Mouse (Mus musculus) liver, embryonic 13.5 days (tissue): Measurements from ENCODE around the gene Mdga2. TPM values are rescaled to one million over a fixed set of nuclear protein-coding genes. Genes with fewer than 3 reads are reported as not detected.

Experiments
- ATAC-seq: fragments of 200-750 bp; cut with Nextera tagmentation; 2 replicates; pipeline ENCODE4 v1.8.0; 2017; ENCODE audit warnings: low read depth, mild to moderate bottlenecking, moderate number of reproducible peaks, moderate library complexity
- DNase-seq: peaks from one replicate; pipeline ENCODE4 v3.0.0; 2022
- H3K27ac ChIP-seq: fragments of 300-500 bp; sonication (generic); 2 replicates; pipeline ENCODE4 v1.5.1; 2015; ENCODE audit warnings: moderate library complexity, mild to moderate bottlenecking, inconsistent platforms
- H3K27me3 ChIP-seq: fragments of 300-500 bp; sonication (generic); 2 replicates; pipeline ENCODE4 v1.6.1; 2015; ENCODE audit warnings: mild to moderate bottlenecking, inconsistent platforms
- H3K36me3 ChIP-seq: fragments of 300-500 bp; sonication (generic); 2 replicates; pipeline ENCODE4 v1.6.1; 2015; ENCODE audit warnings: mild to moderate bottlenecking, inconsistent platforms
- H3K4me1 ChIP-seq: fragments of 300-500 bp; sonication (generic); replicated peaks from 2 replicates; pipeline ENCODE4 v1.6.1; 2015; ENCODE audit warnings: inconsistent platforms
- H3K4me2 ChIP-seq: fragments of 300-500 bp; sonication (generic); 2 replicates; pipeline ENCODE4 v1.6.1; 2015; ENCODE audit warnings: inconsistent platforms, mild to moderate bottlenecking, moderate library complexity
- H3K4me3 ChIP-seq: fragments of 300-500 bp; sonication (generic); replicated peaks from 2 replicates; pipeline ENCODE4 v1.5.1; 2015; ENCODE audit warnings: mild to moderate bottlenecking, inconsistent platforms
- H3K9ac ChIP-seq: fragments of 300-500 bp; sonication (generic); 2 replicates; pipeline ENCODE4 v1.6.1; 2015; ENCODE audit warnings: mild to moderate bottlenecking, inconsistent platforms
- H3K9me3 ChIP-seq: fragments of 300-500 bp; sonication (generic); replicated peaks from 2 replicates; pipeline ENCODE4 v1.6.1; 2016; ENCODE audit warnings: inconsistent platforms
- WGBS: fragments of 180-500 bp; shearing (Covaris S2); methylation state at CpG from one replicate; pipeline ENCODE4 v1.1.7; 2015; ENCODE audit not compliant: insufficient replicate concordance; 5-methylcytosine and 5-hydroxymethylcytosine counted together
- polyA plus RNA-seq: library from polyadenylated mRNA; unstranded; fragments of >200 nt; fragmentation: Nextera tagmentation; extraction: Ambion mirVana; gene quantifications from 2 replicates; pipeline ENCODE4 v1.2.1, GENCODE M21; 2015

The Mdga2 gene
- polyA plus RNA-seq, 1 experiment from 2014 or later, result 0.03 TPM

- no peak overlapping the region for H3K4me3 ChIP-seq
- no peaks in the 10 kb centered on the region for H3K9me3 ChIP-seq
- H3K4me1 ChIP-seq, result no peaks in the 10 kb centered on the region
- H3K27ac ChIP-seq, result no peak overlapping the region
- no peak for DNase-seq
- ATAC-seq, result no peak
- 59% methylated on average over 3 of the region's 3 CpGs for WGBS
- no peaks in the 10 kb centered on the region for H3K36me3 ChIP-seq
- no peak overlapping the region for H3K4me2 ChIP-seq
- H3K9ac ChIP-seq, result no peak overlapping the region
- H3K27me3 ChIP-seq, result no peaks in the 10 kb centered on the region
Measured at GRCm38 (mm10) chr12:67141605-67142004, 80.7 kb downstream of the Mdga2 start.

- H3K4me3 ChIP-seq, result no peak overlapping the region
- no peak for DNase-seq
- WGBS, result 70% methylated on average over 3 of the region's 3 CpGs
- no peaks in the 10 kb centered on the region for H3K4me1 ChIP-seq
- H3K9ac ChIP-seq, result no peak overlapping the region
- no peaks in the 10 kb centered on the region for H3K27me3 ChIP-seq
- ATAC-seq, result no peak
- no peak overlapping the region for H3K27ac ChIP-seq
- H3K9me3 ChIP-seq, result no peaks in the 10 kb centered on the region
- H3K36me3 ChIP-seq, result no peaks in the 10 kb centered on the region
- H3K4me2 ChIP-seq, result no peak overlapping the region
Measured at GRCm38 (mm10) chr12:67140131-67140530, 82.2 kb downstream of the Mdga2 start.

GRCm38 (mm10) chr12:67127457-67127856 is 94.9 kb downstream of the Mdga2 start:
- DNase-seq (no peak), ATAC-seq (no peak)
- H3K4me2 ChIP-seq, result no peak overlapping the region
- H3K27me3 ChIP-seq, result no peaks in the 10 kb centered on the region
- H3K4me1 ChIP-seq, result no peaks in the 10 kb centered on the region
- H3K9me3 ChIP-seq, result no peaks in the 10 kb centered on the region
- no peak overlapping the region for H3K9ac ChIP-seq
- H3K36me3 ChIP-seq, result no peaks in the 10 kb centered on the region
- H3K4me3 ChIP-seq, result no peak overlapping the region
- H3K27ac ChIP-seq, result no peak overlapping the region
- WGBS, result 64% methylated on average over 2 of the region's 2 CpGs

GRCm38 (mm10) chr12:67123874-67124273 is 98.5 kb downstream of the Mdga2 start:
- H3K9ac ChIP-seq, result no peak overlapping the region
- no peaks in the 10 kb centered on the region for H3K27me3 ChIP-seq
- no peak overlapping the region for H3K27ac ChIP-seq
- no peaks in the 10 kb centered on the region for H3K9me3 ChIP-seq
- ATAC-seq (no peak), DNase-seq (no peak)
- WGBS, result 55% methylated on average over 3 of the region's 3 CpGs
- no peaks in the 10 kb centered on the region for H3K36me3 ChIP-seq
- H3K4me2 ChIP-seq, result no peak overlapping the region
- no peaks in the 10 kb centered on the region for H3K4me1 ChIP-seq
- H3K4me3 ChIP-seq, result no peak overlapping the region

GRCm38 (mm10) chr12:67118652-67119515 is 103.5 kb downstream of the Mdga2 start:
- Histone ChIP-seq H3K9ac (no peak overlapping the region), H3K9me3 (no peaks in the 10 kb centered on the region), H3K36me3 (no peaks in the 10 kb centered on the region), H3K27me3 (no peaks in the 10 kb centered on the region), H3K4me3 (no peak overlapping the region), H3K4me2 (no peak overlapping the region), H3K27ac (no peak overlapping the region), H3K4me1 (no peaks in the 10 kb centered on the region)
- DNase-seq (no peak), ATAC-seq (no peak)
- 59% methylated on average over 6 of the region's 6 CpGs for WGBS

GRCm38 (mm10) chr12:67104171-67104570 is 118.2 kb downstream of the Mdga2 start:
- WGBS, result 58% methylated on average over 3 of the region's 3 CpGs
- Histone ChIP-seq H3K9me3 (no peaks in the 10 kb centered on the region), H3K36me3 (no peaks in the 10 kb centered on the region), H3K9ac (no peak overlapping the region), H3K4me3 (no peak overlapping the region), H3K27ac (no peak overlapping the region), H3K4me1 (no peaks in the 10 kb centered on the region), H3K27me3 (no peaks in the 10 kb centered on the region), H3K4me2 (no peak overlapping the region)
- ATAC-seq (no peak), DNase-seq (no peak)

- DNase-seq (no peak), ATAC-seq (no peak)
- Histone ChIP-seq H3K9me3 (no peaks in the 10 kb centered on the region), H3K27me3 (no peaks in the 10 kb centered on the region), H3K4me3 (no peak overlapping the region), H3K36me3 (no peaks in the 10 kb centered on the region), H3K27ac (no peak overlapping the region), H3K4me2 (no peak overlapping the region), H3K4me1 (no peaks in the 10 kb centered on the region), H3K9ac (no peak overlapping the region)
Measured at GRCm38 (mm10) chr12:67094414-67094813, 127.9 kb downstream of the Mdga2 start.

GRCm38 (mm10) chr12:67090420-67090965 is 131.9 kb downstream of the Mdga2 start:
- ATAC-seq (no peak), DNase-seq (no peak)
- no peaks in the 10 kb centered on the region for H3K9me3 ChIP-seq
- H3K9ac ChIP-seq, result no peak overlapping the region
- H3K4me2 ChIP-seq, result no peak overlapping the region
- H3K27ac ChIP-seq, result no peak overlapping the region
- 42% methylated on average over 2 of the region's 2 CpGs for WGBS
- no peaks in the 10 kb centered on the region for H3K27me3 ChIP-seq
- H3K4me3 ChIP-seq, result no peak overlapping the region
- H3K4me1 ChIP-seq, result no peaks in the 10 kb centered on the region
- no peaks in the 10 kb centered on the region for H3K36me3 ChIP-seq

- H3K36me3 ChIP-seq, result no peaks in the 10 kb centered on the region
- H3K27me3 ChIP-seq, result no peaks in the 10 kb centered on the region
- DNase-seq (no peak), ATAC-seq (peak; percentile 83)
- 44% methylated on average over 19 of the region's 19 CpGs for WGBS
- no peak overlapping the region for H3K27ac ChIP-seq
- H3K4me2 ChIP-seq, result no peak overlapping the region
- H3K4me1 ChIP-seq, result no peaks in the 10 kb centered on the region
- 0 out of 2 replicates have a peak, but pooled peaks cover 5% of the 10 kb centered on the region for H3K9me3 ChIP-seq
- no peak overlapping the region for H3K4me3 ChIP-seq
- H3K9ac ChIP-seq, result no peak overlapping the region
Measured at GRCm38 (mm10) chr12:67059136-67060014, 163.0 kb downstream of the Mdga2 start.

GRCm38 (mm10) chr12:67056621-67057020 is 165.7 kb downstream of the Mdga2 start:
- WGBS, result 79% methylated on average over 3 of the region's 3 CpGs
- Histone ChIP-seq H3K27ac (no peak overlapping the region), H3K27me3 (no peaks in the 10 kb centered on the region), H3K36me3 (no peaks in the 10 kb centered on the region), H3K4me3 (no peak overlapping the region), H3K9me3 (0 out of 2 replicates have a peak, but pooled peaks cover 5% of the 10 kb centered on the region), H3K4me2 (no peak overlapping the region), H3K9ac (no peak overlapping the region), H3K4me1 (no peaks in the 10 kb centered on the region)
- ATAC-seq, result no peak
- no peak for DNase-seq

GRCm38 (mm10) chr12:67045099-67045750 is 177.1 kb downstream of the Mdga2 start:
- 71% methylated on average over 8 of the region's 8 CpGs for WGBS
- no peaks in the 10 kb centered on the region for H3K27me3 ChIP-seq
- no peaks in the 10 kb centered on the region for H3K36me3 ChIP-seq
- no peak overlapping the region for H3K9ac ChIP-seq
- no peaks in the 10 kb centered on the region for H3K4me1 ChIP-seq
- no peak overlapping the region for H3K4me2 ChIP-seq
- no peak overlapping the region for H3K4me3 ChIP-seq
- no peak overlapping the region for H3K27ac ChIP-seq
- no peaks in the 10 kb centered on the region for H3K9me3 ChIP-seq
- ATAC-seq (no peak), DNase-seq (no peak)
